Mouse (Mus musculus): Measurements from ENCODE around the gene Abtb2. TPM values are rescaled to one million over a fixed set of nuclear protein-coding genes. Genes with fewer than 3 reads are reported as not detected.

Abtb2 gene
- total RNA-seq, 2 experiments from 2014 or later: 6.9 to 11.3 TPM

DNA sequence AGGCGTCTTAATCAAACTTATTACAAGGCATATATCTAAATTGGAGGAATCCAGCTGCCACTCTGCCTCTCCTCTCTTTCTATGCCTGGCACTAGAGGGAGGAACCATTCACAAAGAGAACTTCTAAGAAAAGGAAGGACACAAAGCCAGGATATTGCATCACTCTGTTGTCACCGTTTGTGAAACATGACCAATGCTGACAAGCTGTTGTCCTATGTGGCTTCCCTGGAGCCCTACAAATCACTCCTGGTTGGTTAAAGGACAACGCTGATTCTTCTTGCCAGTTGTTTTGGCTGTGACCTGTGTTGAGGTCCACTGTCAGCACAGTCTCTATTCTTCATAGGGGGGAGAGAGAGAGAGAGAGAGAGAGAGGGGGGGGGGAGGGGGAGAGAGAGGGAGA lies 17.2 kb downstream of the Abtb2 start:
- DNase-seq (ENCODE audit: low spot score): no peak

DNA sequence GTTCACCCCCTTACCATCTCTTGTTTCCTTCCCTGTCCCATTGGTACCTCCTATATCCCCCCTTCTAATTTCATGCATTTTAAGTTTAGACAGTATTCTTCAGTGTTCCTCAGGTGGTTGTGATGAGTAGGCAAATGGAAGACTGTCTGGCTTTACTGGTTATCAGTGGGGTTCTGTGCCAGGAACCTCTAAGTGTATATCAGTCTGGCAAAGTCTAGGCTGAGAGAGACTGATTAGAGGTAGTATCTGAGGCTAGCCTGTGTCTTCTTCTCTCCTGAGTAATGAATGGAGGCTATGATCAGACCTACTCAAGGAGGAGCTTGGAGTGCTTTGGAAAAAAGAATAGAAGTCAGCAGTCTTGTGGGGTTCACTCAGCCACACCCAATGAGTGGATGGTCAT lies 18.0 kb downstream of the Abtb2 start:
- DNase-seq (ENCODE audit: low spot score): no peak

DNA sequence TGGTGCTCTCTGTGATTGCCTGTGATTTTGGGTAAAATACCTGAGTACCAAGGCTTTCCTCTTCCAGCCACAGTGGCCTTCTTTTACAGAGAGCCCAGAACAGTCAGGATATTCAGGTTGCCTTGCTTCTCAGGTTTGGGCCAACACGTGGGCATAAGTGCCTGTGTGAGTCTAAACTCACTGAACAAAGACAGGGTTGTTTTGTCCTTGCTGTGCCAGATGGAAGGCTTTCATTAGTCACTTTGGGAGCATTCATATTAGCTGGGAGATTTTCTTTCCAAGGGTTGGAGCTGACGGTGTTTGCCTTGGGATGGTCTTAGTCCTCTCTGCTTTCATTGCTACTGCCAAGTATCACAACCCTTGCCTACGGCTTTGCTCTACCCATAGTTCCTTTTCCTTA lies 20.3 kb downstream of the Abtb2 start:
- no peak for DNase-seq (ENCODE audit: low spot score)

DNA sequence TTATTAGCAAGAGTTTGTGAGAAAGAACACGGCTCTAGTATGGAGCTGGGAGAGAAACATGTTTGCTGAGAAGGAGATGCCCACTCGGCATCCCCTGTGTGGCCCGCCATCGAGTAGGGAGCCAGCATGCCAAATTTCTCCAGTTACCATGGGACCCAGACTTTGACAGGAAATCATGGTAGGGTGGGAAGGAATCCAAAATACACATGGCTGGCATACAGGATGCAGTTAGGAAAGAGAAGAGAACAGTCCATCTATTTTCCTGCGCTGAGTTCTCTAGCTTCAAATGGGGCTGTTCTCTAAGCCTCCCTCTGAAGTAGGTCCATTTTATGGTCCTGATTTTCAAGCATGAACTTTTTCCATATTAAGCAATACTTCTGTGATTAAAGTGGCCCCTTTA lies 22.7 kb downstream of the Abtb2 start:
- DNase-seq (ENCODE audit: low spot score): no peak

DNA sequence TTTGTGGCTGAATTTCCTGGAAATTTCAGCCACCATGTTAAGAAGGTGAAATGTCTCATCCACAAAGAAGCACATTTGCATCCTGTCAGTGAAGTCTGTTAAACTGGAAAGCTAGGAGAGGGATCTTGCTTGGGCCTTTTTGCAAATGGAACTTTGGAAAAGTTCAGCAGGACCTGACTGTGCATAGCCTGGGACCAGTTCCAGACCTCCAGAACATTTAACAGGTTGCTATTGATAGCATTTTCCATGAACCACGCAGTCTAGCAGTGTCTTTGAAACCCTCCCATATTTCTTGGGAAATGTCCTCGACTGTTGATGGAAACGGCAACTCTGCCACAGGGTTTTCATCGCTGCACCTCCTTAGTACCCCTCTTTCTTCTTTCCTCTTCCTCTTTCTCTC lies 23.3 kb downstream of the Abtb2 start:
- DNase-seq (ENCODE audit: low spot score): no peak

DNA sequence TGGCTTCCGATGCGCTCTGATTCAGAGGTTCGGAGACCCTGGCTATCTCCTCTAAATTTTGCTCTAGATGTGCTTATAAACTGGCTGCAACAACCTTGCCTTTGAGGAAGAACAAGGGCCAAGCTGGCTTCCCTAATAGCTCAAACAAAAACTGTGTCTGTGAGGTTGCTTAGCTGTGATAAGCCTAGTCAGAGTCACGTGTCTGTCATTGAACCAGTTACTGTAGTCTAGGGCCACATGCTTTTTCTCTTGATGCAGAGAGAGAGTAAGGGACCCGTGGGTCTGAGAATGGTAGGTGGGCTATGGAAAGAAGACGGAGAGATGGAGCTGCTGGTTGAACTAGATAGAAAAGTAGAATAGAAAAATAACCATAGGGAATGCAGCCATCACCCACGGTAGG lies 24.5 kb downstream of the Abtb2 start:
- no peak for DNase-seq (ENCODE audit: low spot score)

DNA sequence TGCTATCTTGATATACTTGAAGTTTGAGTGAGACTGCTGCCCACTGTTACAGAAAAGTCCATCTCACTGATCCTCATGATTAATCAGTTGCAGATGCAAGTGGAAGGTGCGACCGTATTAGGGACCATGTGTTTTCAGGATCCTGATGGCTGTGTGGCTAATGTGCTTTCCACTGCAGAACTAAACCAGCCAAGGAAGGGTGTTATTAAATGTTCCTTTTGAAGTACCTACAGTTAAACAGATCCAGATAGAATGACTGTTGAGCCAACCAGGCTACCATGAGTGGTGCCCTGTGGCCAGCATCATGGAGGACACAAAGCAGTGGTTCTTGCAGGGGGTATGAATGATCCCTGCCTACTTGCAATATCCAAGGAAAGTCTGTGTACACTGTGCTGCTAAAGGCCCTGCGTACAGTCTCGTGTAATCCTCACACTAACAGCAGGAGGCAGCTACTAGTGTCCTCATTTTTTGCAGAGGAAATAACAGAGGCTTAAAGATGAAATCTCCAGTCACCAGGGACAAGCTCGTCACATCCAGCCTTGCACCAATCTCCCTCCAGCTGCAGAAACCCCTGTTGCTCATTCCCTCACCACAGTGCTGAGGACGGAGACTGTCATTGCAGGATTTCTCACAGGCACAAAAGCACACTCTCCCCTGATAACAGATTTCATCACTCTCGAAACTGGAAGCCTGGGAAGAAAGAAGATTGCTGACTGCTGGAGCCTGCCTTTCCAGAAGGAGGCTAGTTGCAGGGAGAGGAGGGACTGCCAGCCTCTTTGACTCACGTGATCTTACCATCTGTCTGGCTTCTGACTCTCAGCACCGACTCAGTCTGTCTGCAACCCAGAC lies 25.9 kb downstream of the Abtb2 start:
- DNase-seq (ENCODE audit: low spot score): no peak

DNA sequence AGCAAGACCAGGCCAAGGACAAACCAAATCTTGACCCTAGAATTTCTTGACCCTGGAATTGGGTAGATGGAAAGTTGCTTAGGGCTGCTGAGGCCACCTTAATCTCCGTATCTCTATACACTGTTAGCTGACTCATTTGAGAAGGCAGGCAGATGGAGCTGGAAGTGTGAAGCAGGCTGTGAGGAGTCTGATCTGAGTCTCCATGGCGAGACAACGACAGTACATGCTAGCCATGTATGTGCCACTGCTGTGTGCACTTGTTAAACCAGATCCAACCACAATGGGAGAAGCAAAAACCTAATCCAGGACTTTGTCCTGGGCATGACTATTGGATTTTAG lies 26.4 kb downstream of the Abtb2 start:
- no peak for DNase-seq (ENCODE audit: low spot score)

DNA sequence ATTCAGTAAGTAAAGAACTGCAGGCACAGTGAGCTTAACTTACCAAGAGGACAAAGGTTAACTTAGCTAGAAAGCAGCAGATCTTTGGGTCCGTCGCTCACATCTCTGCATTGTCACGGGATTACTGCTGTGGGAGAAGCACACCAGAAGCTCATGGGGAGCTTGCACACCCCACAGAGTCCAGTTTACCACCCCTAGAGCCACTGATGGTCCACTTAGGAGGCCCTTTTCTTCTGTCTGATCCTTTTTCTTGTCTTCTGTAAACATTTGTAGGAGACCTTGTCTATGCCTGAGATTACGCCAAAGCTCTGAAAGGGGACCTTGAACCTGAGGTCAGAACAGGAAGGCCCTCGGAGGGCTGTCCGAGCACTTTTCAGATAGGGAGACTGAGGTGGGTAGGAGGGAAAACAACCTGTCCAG lies 28.5 kb downstream of the Abtb2 start:
- DNase-seq (ENCODE audit: low spot score): no peak

DNA sequence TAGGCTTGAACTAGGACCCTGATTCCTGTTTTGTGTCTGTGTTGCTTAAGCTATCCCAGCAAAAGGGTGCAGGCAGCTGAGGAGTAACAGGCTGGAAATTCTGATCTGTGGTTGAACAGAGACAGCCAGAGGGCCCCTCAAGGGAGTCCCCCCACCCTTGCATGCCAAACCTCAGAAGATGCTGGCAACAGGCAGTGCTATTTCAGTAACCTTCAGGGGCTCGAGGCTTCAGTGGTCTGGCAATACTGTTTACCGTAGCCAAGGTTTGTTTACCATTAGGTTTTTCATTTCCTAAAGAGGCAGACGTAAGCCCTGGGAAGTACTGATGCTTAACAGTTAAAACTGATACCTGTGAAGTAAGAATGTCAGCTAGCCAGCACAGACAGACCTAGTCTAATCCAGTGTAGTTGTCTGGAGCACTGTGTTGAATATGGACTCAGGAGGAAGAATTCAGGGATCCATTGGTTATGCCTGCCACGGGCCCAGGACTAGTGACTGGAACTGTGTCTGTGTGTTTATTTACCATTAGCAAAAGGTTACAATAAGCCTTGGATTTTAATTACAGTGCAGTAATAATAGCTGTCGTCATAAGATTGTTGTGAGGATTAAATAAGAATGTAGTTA lies 29.0 kb downstream of the Abtb2 start:
- DNase-seq (ENCODE audit: low spot score): no peak

DNA sequence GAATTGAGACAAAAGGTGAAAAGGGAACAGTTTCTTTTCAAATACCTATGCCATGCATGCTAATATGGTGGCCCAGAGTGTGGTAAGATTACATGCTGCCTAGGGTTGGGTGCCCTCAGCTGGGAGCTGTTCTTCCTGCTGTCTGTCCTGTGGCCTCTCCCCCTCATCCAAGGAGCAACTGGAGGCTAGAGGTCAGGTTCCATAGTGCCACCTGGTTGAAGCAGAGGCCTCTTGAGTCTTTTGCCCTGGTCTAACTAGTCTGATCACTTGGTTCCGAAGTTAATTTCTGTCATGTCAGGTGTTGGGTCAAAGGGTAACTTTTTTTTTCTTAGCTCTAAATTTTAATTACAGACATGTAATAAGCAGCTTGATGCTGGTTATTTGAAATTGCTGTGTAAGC lies 33.2 kb downstream of the Abtb2 start:
- no peak for DNase-seq (ENCODE audit: low spot score)

DNA sequence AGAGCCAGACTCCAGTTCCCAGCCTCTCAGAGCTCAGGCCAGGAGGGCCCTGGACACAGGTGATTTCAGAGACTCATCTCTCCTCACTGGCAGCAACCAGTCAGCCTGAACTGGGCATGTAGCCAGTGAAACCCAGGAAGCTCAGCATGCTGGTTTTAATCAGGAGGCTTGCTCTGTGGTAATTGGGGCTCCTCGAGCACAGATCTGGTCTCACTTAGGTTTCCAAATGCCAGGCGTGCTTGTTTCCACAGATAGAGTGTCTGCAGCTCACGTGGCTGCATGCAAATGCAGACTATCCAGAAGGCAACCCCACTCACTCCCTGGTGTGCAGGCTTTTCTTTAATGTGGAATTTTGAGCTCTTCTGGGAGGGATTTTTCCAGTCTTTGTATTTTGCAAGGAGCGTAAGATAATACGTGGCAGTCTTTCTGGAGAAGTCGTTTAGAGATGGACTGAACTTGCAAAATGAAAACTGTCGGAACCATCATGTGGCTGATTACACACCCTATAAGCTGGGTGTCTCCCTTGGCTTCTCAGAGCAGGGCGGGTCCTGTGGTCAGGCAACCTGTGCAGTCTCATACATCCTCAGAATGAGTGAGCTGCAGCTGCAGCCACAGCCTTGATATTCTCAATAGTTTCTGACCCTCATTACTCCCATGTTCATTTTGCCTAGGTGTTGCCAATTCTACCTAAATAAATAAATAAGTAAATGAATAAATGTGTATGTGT lies 34.2 kb downstream of the Abtb2 start:
- DNase-seq (ENCODE audit: low spot score): peak; percentile 84

DNA sequence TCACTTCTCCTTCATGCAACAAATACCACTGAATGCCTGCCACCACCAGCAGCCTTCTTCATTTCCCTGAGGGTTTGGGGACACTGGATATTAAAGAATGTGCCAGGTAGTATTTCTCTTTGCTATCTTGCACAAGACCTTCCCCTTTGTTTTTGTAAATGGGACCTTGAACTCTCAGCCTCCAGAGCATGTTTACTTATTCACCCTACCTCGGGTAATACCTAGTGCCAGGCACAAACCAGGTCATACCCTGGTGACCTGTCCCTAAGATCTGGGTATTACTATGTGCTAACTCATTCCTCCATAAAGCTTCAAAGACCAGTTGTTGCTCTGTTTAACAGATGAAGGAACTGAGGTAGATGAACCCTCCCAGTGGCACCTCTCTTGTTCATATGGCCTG lies 35.0 kb downstream of the Abtb2 start:
- no peak for DNase-seq (ENCODE audit: low spot score)

DNA sequence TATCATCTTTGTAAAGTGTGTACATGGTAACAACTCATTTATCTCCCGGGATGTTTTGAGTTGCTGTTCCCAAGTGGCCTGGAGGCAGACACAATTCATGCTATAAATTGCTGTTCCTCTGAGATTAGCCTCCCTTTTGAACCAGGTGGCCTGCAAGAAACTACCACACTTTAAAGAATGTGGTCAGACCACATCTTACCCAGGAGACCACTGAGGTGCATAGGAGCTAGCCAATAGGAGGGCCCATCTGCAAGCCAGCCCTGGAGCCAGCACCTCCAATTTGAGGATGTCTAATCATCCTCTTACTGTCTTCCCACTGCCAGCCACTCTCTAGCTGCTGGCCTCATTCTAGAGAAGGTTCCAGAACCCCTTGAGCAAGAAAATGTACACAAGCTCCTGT lies 35.4 kb downstream of the Abtb2 start:
- DNase-seq (ENCODE audit: low spot score): no peak

DNA sequence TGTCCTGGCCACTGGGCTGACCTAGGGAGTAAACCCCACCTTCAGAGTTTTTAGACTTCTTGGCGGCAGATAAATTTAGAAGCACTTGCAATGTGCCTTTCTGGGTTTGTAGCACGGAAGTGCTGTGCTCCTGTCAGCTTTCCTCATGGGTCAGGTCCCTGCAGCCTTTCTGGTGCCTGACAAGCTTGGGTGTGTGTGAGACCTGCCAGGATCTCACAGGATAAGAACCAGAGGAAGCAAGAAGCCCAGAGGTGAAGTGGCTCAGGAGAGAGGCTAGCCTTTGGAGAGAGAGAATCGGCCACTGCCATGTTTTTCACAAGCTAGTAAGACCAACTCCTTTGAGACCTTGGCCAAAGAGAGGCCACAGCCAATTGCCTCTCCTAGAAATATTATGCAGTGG lies 37.1 kb downstream of the Abtb2 start:
- no peak for DNase-seq (ENCODE audit: low spot score)

DNA sequence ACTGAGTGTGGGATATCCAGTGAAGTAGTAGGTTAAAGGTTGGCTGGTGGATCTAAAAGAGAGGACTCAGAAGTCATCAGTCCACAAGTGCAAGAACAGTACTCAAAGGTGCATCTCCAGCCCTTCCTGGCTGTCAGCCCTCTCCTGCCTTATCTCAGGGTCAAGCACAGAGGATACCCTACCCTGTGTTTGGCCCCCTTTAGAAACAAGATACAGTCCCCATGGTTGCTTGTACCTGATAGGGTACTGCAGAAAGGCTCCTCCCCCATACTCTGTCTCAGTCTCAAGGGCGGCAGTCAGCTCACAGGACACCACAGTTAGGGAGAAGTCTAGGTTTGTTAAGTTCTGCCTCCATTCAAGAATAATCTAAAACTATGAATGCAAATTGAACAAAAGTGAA lies 37.8 kb downstream of the Abtb2 start:
- no peak for DNase-seq (ENCODE audit: low spot score)

DNA sequence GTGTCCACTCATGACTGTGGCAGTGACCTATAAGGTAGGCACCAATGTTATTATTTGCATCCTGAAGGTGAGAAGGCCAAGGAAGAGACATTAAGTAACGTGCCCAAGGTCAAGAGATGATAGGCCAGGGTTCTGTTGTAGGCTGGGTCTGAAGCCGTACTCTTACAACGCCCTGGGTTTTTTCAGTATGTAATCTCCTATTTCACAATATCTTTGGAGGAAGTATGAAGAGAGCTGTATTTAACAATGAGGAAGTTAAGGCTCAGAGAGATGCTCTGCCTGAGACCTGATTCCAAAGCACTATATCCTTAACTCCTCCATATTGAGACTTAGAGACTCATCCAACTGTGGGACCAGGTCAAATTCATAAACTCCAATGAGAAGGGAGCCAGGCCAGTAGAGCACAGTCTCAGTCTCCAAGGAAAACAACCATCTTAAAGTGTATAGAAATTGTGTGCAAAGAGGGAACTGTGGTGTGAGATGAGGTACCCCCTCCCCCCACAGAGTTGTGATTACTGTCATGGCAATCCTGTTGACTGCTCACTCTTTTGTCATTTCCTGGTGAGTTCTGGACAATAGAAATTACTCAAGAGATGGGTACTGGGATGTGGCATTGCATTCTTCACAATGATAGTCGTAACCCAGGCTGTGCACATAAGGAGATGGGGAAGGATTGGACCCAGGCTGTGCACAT lies 39.8 kb downstream of the Abtb2 start:
- DNase-seq (ENCODE audit: low spot score): no peak

DNA sequence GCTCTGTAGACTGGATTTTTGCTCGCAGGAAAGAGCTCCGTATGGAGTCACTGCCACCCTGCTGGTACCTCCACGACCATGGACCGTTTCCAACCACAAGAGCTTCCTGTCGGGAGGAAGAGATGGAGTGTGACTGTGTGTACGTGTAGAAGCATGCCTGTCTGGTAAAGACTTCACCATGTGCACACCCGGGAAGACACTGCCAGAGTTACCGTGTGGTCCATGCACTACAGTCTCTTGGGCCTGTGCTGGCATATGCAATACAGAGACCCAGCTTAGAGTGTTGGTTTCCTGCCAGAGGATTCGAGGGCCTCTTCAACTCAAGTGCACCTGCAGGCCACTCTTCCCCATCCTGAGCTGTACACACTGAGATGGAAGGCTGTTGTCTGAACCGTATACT lies 41.8 kb downstream of the Abtb2 start:
- no peak for DNase-seq (ENCODE audit: low spot score)

DNA sequence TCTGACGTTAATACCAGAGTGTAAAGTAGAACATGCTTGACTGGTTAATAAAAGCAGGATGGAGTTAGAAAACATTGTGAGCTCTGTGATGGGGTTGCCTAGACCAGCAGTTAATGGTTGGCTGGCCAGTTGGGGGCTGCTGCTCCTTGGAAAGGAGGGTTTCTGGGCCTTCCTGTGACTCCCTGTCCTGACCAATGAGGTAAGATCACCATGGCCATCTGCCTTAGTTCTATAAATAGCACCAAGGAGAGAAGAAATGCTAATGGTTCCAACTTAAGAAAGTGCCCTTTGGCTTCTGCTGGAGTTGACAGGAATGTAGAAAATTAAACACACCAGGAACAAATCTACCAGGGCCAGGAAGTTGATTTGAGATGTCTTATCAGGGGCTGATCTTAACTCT lies 42.8 kb downstream of the Abtb2 start:
- no peak for DNase-seq (ENCODE audit: low spot score)

DNA sequence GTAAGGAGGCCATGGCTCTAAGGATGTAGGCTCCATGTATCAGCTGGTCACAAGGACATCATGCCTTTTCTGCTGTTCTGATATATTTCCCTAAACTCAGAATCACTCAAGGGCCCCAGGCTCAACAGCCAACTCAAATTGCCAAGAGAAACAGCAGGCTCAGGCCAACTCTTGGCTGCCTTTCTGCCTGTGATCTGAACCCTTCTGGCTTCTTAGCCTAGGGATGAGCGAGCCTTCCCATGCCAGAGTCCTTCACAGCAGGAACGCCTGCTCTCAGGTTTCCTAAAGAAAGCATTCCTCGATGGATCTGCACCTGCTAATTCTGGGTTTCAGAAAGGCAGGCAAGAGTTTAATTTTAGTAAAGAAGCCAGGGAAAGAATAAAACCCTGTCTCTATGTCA lies 43.4 kb downstream of the Abtb2 start:
- peak; percentile 74 for DNase-seq (ENCODE audit: low spot score)

DNA sequence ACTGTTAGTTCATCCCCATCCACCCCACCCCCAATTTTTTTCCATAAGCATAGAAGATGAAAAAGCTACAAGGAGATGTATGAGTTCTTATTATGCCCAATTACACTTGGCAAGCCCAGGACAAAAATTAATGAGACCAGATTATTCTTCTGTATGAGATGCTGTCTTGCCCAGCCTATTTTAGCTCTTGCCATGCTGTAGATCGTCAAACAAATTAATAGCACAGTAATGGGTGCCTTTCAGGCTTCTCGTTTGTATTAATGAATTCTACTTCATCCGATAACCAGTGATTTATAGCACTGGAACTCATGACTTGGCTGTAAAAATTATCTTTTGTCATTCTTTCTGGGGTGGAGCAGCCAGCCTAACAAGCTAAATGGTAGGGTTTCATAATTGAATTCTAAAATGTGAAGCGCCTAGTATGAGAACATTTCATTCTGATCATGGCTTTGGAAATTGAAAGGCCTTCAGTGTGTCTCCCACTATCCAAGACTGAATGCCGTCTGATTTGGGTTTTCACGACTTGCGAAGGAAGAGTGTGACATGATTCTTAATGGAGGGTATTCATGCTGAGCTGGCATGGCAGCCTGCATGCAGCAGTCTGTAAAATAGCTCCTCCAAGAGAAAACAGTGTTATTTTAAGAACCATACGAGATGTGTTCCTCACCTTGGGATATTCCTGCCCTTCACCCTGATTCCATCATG lies 44.9 kb downstream of the Abtb2 start:
- no peak for DNase-seq (ENCODE audit: low spot score)

DNA sequence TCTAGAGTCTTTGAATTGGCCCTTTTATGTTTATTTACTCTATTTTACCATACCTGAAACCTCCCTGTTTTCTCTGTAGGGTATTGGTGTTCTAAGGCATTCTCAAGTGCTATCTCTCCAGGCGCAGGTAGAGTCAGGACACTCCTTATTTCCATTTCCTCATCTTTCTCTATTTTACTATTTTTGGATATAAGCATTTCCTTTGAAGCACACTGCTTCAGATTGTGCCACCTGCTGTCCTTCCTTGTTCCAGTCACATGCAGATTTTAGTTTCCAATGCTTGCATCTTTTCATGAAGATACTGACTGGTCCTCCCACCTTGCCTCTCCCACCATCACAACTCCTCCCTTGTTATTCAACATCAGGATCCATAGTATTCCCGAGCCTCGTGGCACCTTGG lies 47.8 kb downstream of the Abtb2 start:
- no peak for DNase-seq (ENCODE audit: low spot score)

Data from gastrocnemius, adult 18-20 months (tissue).